Comparison of ENCODE assay signal across 21 mouse cellular contexts in genomic region chrX:51814466-51815247, GRCm38 (mm10). TPM values are rescaled to one million over a fixed set of nuclear protein-coding genes. Genes with fewer than 3 reads are reported as not detected.
DNase-seq lines count a peak whose midpoint lies in the region; ATAC-seq lines count a peak whose summit lies in the region.
"Had no signal": no experiment of that assay in that cellular context is flagged by ENCODE, and none has a peak within 500 bp of the region (broad histone marks: within the 10 kb centered on the region; RNA-seq: fewer than 3 reads in every experiment).

No protein-coding gene starts in this region.

- H3K4me3 ChIP-seq in heart, embryonic 13.5 days = no peak overlapping the region
- H3K4me3 ChIP-seq in heart, embryonic 12.5 days = no peak overlapping the region
- H3K4me3 ChIP-seq in limb, embryonic 12.5 days (replicated peaks) = no peak overlapping the region
- no peak overlapping the region for H3K4me3 ChIP-seq in limb, embryonic 10.5 days
- no peak overlapping the region for H3K4me3 ChIP-seq in intestine, embryonic 15.5 days (replicated peaks)
- H3K4me3 ChIP-seq: erythroblast, embryonic 14.5 days; hindbrain, embryonic 13.5 days; liver, embryonic 13.5 days; stomach, embryonic 15.5 days had no signal

- H3K4me2 ChIP-seq in heart, embryonic 13.5 days = no peak overlapping the region
- H3K4me2 ChIP-seq in heart, embryonic 12.5 days = no peak overlapping the region
- H3K4me2 ChIP-seq in limb, embryonic 12.5 days = no peak overlapping the region
- H3K4me2 ChIP-seq in intestine, embryonic 15.5 days (replicated peaks) = no peak overlapping the region
- H3K4me2 ChIP-seq: heart, embryonic 11.5 days; hindbrain, embryonic 13.5 days; liver, embryonic 13.5 days; stomach, embryonic 15.5 days had no signal

- H3K36me3 ChIP-seq in heart, embryonic 13.5 days = no peaks in the 10 kb centered on the region
- H3K36me3 ChIP-seq in heart, embryonic 12.5 days = no peaks in the 10 kb centered on the region
- H3K36me3 ChIP-seq in limb, embryonic 12.5 days = no peaks in the 10 kb centered on the region
- H3K36me3 ChIP-seq in limb, embryonic 10.5 days = no peaks in the 10 kb centered on the region
- H3K36me3 ChIP-seq in intestine, embryonic 15.5 days = no peaks in the 10 kb centered on the region
- H3K36me3 ChIP-seq: hindbrain, embryonic 13.5 days; liver, embryonic 13.5 days; stomach, embryonic 15.5 days had no signal

- 21% methylated on average over 3 of the region's 3 CpGs for WGBS in heart, embryonic 13.5 days
- 26% methylated on average over 3 of the region's 3 CpGs for WGBS in heart, embryonic 12.5 days
- 25% methylated on average over 3 of the region's 3 CpGs for WGBS in limb, embryonic 12.5 days
- WGBS in limb, embryonic 10.5 days = 50% methylated on average over 3 of the region's 3 CpGs
- 44% methylated on average over 3 of the region's 3 CpGs for WGBS in intestine, embryonic 15.5 days

- no peak overlapping the region for H3K9ac ChIP-seq in heart, embryonic 13.5 days
- H3K9ac ChIP-seq in heart, embryonic 12.5 days = no peak overlapping the region
- H3K9ac ChIP-seq in limb, embryonic 12.5 days (replicated peaks) = no peak overlapping the region
- no peak overlapping the region for H3K9ac ChIP-seq in intestine, embryonic 15.5 days
- H3K9ac ChIP-seq: forebrain, postnatal 0 days; hindbrain, embryonic 13.5 days; liver, embryonic 13.5 days; stomach, embryonic 15.5 days had no signal

- H3K27me3 ChIP-seq in heart, embryonic 13.5 days (replicated peaks) = no peaks in the 10 kb centered on the region
- no peaks in the 10 kb centered on the region for H3K27me3 ChIP-seq in heart, embryonic 12.5 days (replicated peaks)
- no peaks in the 10 kb centered on the region for H3K27me3 ChIP-seq in limb, embryonic 12.5 days
- no peaks in the 10 kb centered on the region for H3K27me3 ChIP-seq in limb, embryonic 10.5 days (ENCODE audit: low read depth, poor library complexity, severe bottlenecking)
- H3K27me3 ChIP-seq in intestine, embryonic 15.5 days (replicated peaks) = no peaks in the 10 kb centered on the region
- H3K27me3 ChIP-seq: CH12.LX; hindbrain, embryonic 13.5 days; liver, embryonic 13.5 days; stomach, embryonic 15.5 days had no signal

- H3K27ac ChIP-seq in heart, embryonic 13.5 days (replicated peaks) = peak overlapping the region; percentile 56
- no peak overlapping the region for H3K27ac ChIP-seq in heart, embryonic 12.5 days (ENCODE audit: poor library complexity, severe bottlenecking)
- peak overlapping the region; percentile 83 for H3K27ac ChIP-seq in limb, embryonic 12.5 days
- H3K27ac ChIP-seq in limb, embryonic 10.5 days = no peak overlapping the region
- no peak overlapping the region for H3K27ac ChIP-seq in intestine, embryonic 15.5 days
- H3K27ac ChIP-seq: hindbrain, embryonic 13.5 days; liver, embryonic 13.5 days; stomach, embryonic 15.5 days had no signal

- no peak for DNase-seq in limb, embryonic 10.5 days (ENCODE audit: low spot score)
- peak; percentile 58 for DNase-seq in Muller cell, postnatal 12 days (ENCODE audit: inconsistent ontology term)
- DNase-seq in thymus, postnatal 10 days (ENCODE audit: low spot score in 2 of 2) = no peak
- DNase-seq: cerebellum, adult 11-12 months; forebrain, postnatal 0 days; gastrocnemius, postnatal 10 days; kidney, postnatal 14 days; layer of hippocampus, adult 9-11 months; liver, embryonic 13.5 days; midbrain, embryonic 14.5 days; right cerebral cortex, adult 18-20 months had no signal

- no peak for ATAC-seq in heart, embryonic 13.5 days (ENCODE audit: extremely low read depth, insufficient number of reproducible peaks, low FRiP score, low TSS enrichment)
- no peak for ATAC-seq in heart, embryonic 12.5 days (ENCODE audit: insufficient number of reproducible peaks, low FRiP score)
- peak; percentile 85 for ATAC-seq in limb, embryonic 12.5 days (ENCODE audit: insufficient number of reproducible peaks, insufficient read depth, low FRiP score, low TSS enrichment, low read depth)
- ATAC-seq in intestine, embryonic 15.5 days = peak; percentile 88
- ATAC-seq: forebrain, postnatal 0 days had no signal

- H3K9me3 ChIP-seq in heart, embryonic 13.5 days = no peaks in the 10 kb centered on the region
- H3K9me3 ChIP-seq in heart, embryonic 12.5 days (replicated peaks) = no peaks in the 10 kb centered on the region
- H3K9me3 ChIP-seq in limb, embryonic 12.5 days = no peaks in the 10 kb centered on the region
- no peaks in the 10 kb centered on the region for H3K9me3 ChIP-seq in limb, embryonic 10.5 days (replicated peaks)
- H3K9me3 ChIP-seq in intestine, embryonic 15.5 days = no peaks in the 10 kb centered on the region
- H3K9me3 ChIP-seq: hindbrain, embryonic 13.5 days; liver, embryonic 13.5 days; stomach, embryonic 15.5 days had no signal

- peaks cover 3% of the 10 kb centered on the region for H3K4me1 ChIP-seq in heart, embryonic 13.5 days
- H3K4me1 ChIP-seq in heart, embryonic 12.5 days (replicated peaks) = no peaks in the 10 kb centered on the region
- no peaks in the 10 kb centered on the region; the same call in 1 of the 2 replicates for H3K4me1 ChIP-seq in limb, embryonic 12.5 days (replicated peaks)
- no peaks in the 10 kb centered on the region for H3K4me1 ChIP-seq in limb, embryonic 10.5 days
- no peaks in the 10 kb centered on the region for H3K4me1 ChIP-seq in intestine, embryonic 15.5 days (replicated peaks)
- H3K4me1 ChIP-seq: hindbrain, embryonic 13.5 days; liver, embryonic 13.5 days; stomach, embryonic 15.5 days had no signal

RNA-seq across cellular contexts. Expression of gene Usp26, which starts 13.6 kb away (rescaled TPM):
- polyA plus RNA-seq in heart, embryonic 13.5 days (2015; fragmentation: Nextera tagmentation; extraction: Ambion mirVana) = 0.03 TPM in 1 of 2 replicates, not detected in the other
- not detected in 2 replicates for polyA plus RNA-seq in heart, embryonic 12.5 days (2016; fragmentation: Nextera tagmentation; extraction: Ambion mirVana)
- polyA plus RNA-seq in limb, embryonic 12.5 days (2016; fragmentation: Nextera tagmentation; extraction: Ambion mirVana) = 0.06 and 0.10 TPM in 2 replicates
- polyA plus RNA-seq in limb, embryonic 10.5 days (2016; fragmentation: Nextera tagmentation; extraction: Ambion mirVana) = not detected in 2 replicates
- polyA plus RNA-seq in intestine, embryonic 15.5 days (2015; fragmentation: Nextera tagmentation; extraction: Ambion mirVana) = not detected in 2 replicates
- polyA plus RNA-seq: erythroblast, embryonic 14.5 days; forebrain, postnatal 0 days; heart, embryonic 11.5 days; hindbrain, embryonic 13.5 days; liver, embryonic 13.5 days; midbrain, embryonic 14.5 days; stomach, embryonic 15.5 days; thymus, postnatal 0 days had no signal

Comparison
In these comparisons a context has a peak if more than half of its experiments do, and no peak if none do; other contexts are left out.
1. H3K27ac ChIP-seq: peak in heart, embryonic 13.5 days (single experiment) and limb, embryonic 12.5 days (single experiment); none in heart, embryonic 12.5 days (single experiment), limb, embryonic 10.5 days (single experiment) and intestine, embryonic 15.5 days (single experiment).
2. ATAC-seq: peak in limb, embryonic 12.5 days (single experiment) and intestine, embryonic 15.5 days (single experiment); none in heart, embryonic 13.5 days (single experiment) and heart, embryonic 12.5 days (single experiment).